Mouse (Mus musculus) thymus, adult 2 months (tissue): Measurements from ENCODE around the gene Arap1.

Source experiments
- CTCF ChIP-seq: fragments of 200-500 bp; IDR thresholded peaks from 2 replicates; pipeline ENCODE4 v1.5.1; 2012; ENCODE audit warnings: mild to moderate bottlenecking, control low read depth, low read length, moderate library complexity, borderline replicate concordance; ENCODE audit not compliant: control insufficient read depth, poor library complexity, insufficient read depth; ENCODE audit errors: extremely low read depth
- POLR2A ChIP-seq: fragments of 200-500 bp; IDR thresholded peaks from 2 replicates; pipeline ENCODE4 v1.6.1; 2012; ENCODE audit warnings: mild to moderate bottlenecking, low read length, control low read depth, moderate library complexity; ENCODE audit not compliant: control insufficient read depth, poor library complexity, insufficient read depth; ENCODE audit errors: extremely low read depth

GRCm38 (mm10) chr7:101381512-101381911 is 33.6 kb downstream of the Arap1 start:
- no peak for TF ChIP-seq CTCF
- TF ChIP-seq POLR2A: no peak
